Mouse (Mus musculus): ENCODE results near the gene F12. TPM values are rescaled to one million over a fixed set of nuclear protein-coding genes. Genes with fewer than 3 reads are reported as not detected.

The F12 gene
- polyA plus RNA-seq, 1 experiment from 2014 or later: 4.0 TPM

GRCm38 (mm10) chr13:55408546-55409120, 18.0 kb downstream of the F12 start:
- no peak overlapping the region for H3K27ac ChIP-seq (ENCODE audit: low read length)
- WGBS: 83% methylated on average over 19 of the region's 19 CpGs
- ATAC-seq: no peak
- 0 out of 2 replicates have a peak, but pooled peaks cover 3% of the 10 kb centered on the region for H3K4me1 ChIP-seq (ENCODE audit: control insufficient read depth, insufficient read depth, low read length)
- no peaks in the 10 kb centered on the region for H3K27me3 ChIP-seq (replicated peaks; ENCODE audit: control insufficient read depth, insufficient read depth, low read length)
- no peaks in the 10 kb centered on the region for H3K9me3 ChIP-seq (ENCODE audit: control insufficient read depth, low read length)
- no peak overlapping the region for H3K4me3 ChIP-seq (ENCODE audit: low read length)
- H3K36me3 ChIP-seq (ENCODE audit: control insufficient read depth, insufficient read depth, low read length): no peaks in the 10 kb centered on the region
- no peak overlapping the region for H3K4me2 ChIP-seq (ENCODE audit: low read depth, low read length)
- 0 out of 2 replicates have a peak overlapping the region, but pooled peaks have one; percentile 1 for H3K9ac ChIP-seq (ENCODE audit: low read depth, low read length)

GRCm38 (mm10) chr13:55407341-55407740, 19.3 kb downstream of the F12 start:
- Histone ChIP-seq H3K36me3 (ENCODE audit: control insufficient read depth, insufficient read depth, low read length) (no peaks in the 10 kb centered on the region), H3K27me3 (replicated peaks; ENCODE audit: control insufficient read depth, insufficient read depth, low read length) (peaks cover 1% of the 10 kb centered on the region; the same call in 1 of the 2 replicates), H3K27ac (ENCODE audit: low read length) (no peak overlapping the region), H3K9ac (ENCODE audit: low read depth, low read length) (no peak overlapping the region), H3K4me3 (ENCODE audit: low read length) (no peak overlapping the region), H3K4me1 (ENCODE audit: control insufficient read depth, insufficient read depth, low read length) (0 out of 2 replicates have a peak, but pooled peaks cover 3% of the 10 kb centered on the region), H3K9me3 (ENCODE audit: control insufficient read depth, low read length) (no peaks in the 10 kb centered on the region), H3K4me2 (ENCODE audit: low read depth, low read length) (no peak overlapping the region)
- 82% methylated on average over 4 of the region's 4 CpGs for WGBS
- no peak for ATAC-seq

- Histone ChIP-seq H3K9me3 (ENCODE audit: control insufficient read depth, low read length) (no peaks in the 10 kb centered on the region), H3K9ac (ENCODE audit: low read depth, low read length) (no peak overlapping the region), H3K4me2 (ENCODE audit: low read depth, low read length) (no peak overlapping the region), H3K36me3 (ENCODE audit: control insufficient read depth, insufficient read depth, low read length) (no peaks in the 10 kb centered on the region), H3K27ac (ENCODE audit: low read length) (no peak overlapping the region), H3K4me3 (ENCODE audit: low read length) (no peak overlapping the region), H3K4me1 (ENCODE audit: control insufficient read depth, insufficient read depth, low read length) (0 out of 2 replicates have a peak, but pooled peaks cover 3% of the 10 kb centered on the region), H3K27me3 (replicated peaks; ENCODE audit: control insufficient read depth, insufficient read depth, low read length) (peaks cover 3% of the 10 kb centered on the region; the same call in 1 of the 2 replicates)
- peak; percentile 47 for ATAC-seq
- 66% methylated on average over 13 of the region's 13 CpGs for WGBS
Observed at GRCm38 (mm10) chr13:55405783-55406390, 20.7 kb downstream of the F12 start.

GRCm38 (mm10) chr13:55404853-55405782, 21.5 kb downstream of the F12 start:
- Histone ChIP-seq H3K4me3 (ENCODE audit: low read length) (no peak overlapping the region), H3K9ac (ENCODE audit: low read depth, low read length) (no peak overlapping the region), H3K4me1 (ENCODE audit: control insufficient read depth, insufficient read depth, low read length) (0 out of 2 replicates have a peak, but pooled peaks cover 3% of the 10 kb centered on the region), H3K36me3 (ENCODE audit: control insufficient read depth, insufficient read depth, low read length) (no peaks in the 10 kb centered on the region), H3K27me3 (replicated peaks; ENCODE audit: control insufficient read depth, insufficient read depth, low read length) (peaks cover 3% of the 10 kb centered on the region; the same call in 1 of the 2 replicates), H3K4me2 (ENCODE audit: low read depth, low read length) (no peak overlapping the region), H3K27ac (ENCODE audit: low read length) (no peak overlapping the region), H3K9me3 (ENCODE audit: control insufficient read depth, low read length) (no peaks in the 10 kb centered on the region)
- ATAC-seq: peak; percentile 73
- WGBS: 12% methylated on average over 11 of the region's 11 CpGs

GRCm38 (mm10) chr13:55403935-55404852, 22.4 kb downstream of the F12 start:
- Histone ChIP-seq H3K9ac (ENCODE audit: low read depth, low read length) (no peak overlapping the region), H3K4me1 (ENCODE audit: control insufficient read depth, insufficient read depth, low read length) (0 out of 2 replicates have a peak, but pooled peaks cover 6% of the 10 kb centered on the region), H3K4me2 (ENCODE audit: low read depth, low read length) (no peak overlapping the region), H3K4me3 (ENCODE audit: low read length) (no peak overlapping the region), H3K36me3 (ENCODE audit: control insufficient read depth, insufficient read depth, low read length) (no peaks in the 10 kb centered on the region), H3K27ac (ENCODE audit: low read length) (no peak overlapping the region), H3K27me3 (replicated peaks; ENCODE audit: control insufficient read depth, insufficient read depth, low read length) (peaks cover 3% of the 10 kb centered on the region; the same call in 1 of the 2 replicates), H3K9me3 (ENCODE audit: control insufficient read depth, low read length) (no peaks in the 10 kb centered on the region)
- no peak for ATAC-seq
- 74% methylated on average over 15 of the region's 15 CpGs for WGBS

GRCm38 (mm10) chr13:55403266-55403665, 23.3 kb downstream of the F12 start:
- no peak for ATAC-seq
- no peaks in the 10 kb centered on the region for H3K9me3 ChIP-seq (ENCODE audit: control insufficient read depth, low read length)
- no peak overlapping the region for H3K27ac ChIP-seq (ENCODE audit: low read length)
- H3K4me1 ChIP-seq (ENCODE audit: control insufficient read depth, insufficient read depth, low read length): 0 out of 2 replicates have a peak, but pooled peaks cover 6% of the 10 kb centered on the region
- no peaks in the 10 kb centered on the region for H3K36me3 ChIP-seq (ENCODE audit: control insufficient read depth, insufficient read depth, low read length)
- WGBS: 76% methylated on average over 7 of the region's 7 CpGs
- no peak overlapping the region for H3K9ac ChIP-seq (ENCODE audit: low read depth, low read length)
- no peak overlapping the region for H3K4me3 ChIP-seq (ENCODE audit: low read length)
- no peak overlapping the region for H3K4me2 ChIP-seq (ENCODE audit: low read depth, low read length)
- peaks cover 3% of the 10 kb centered on the region; the same call in 1 of the 2 replicates for H3K27me3 ChIP-seq (replicated peaks; ENCODE audit: control insufficient read depth, insufficient read depth, low read length)

GRCm38 (mm10) chr13:55400039-55400346, 26.6 kb downstream of the F12 start:
- no peaks in the 10 kb centered on the region for H3K36me3 ChIP-seq (ENCODE audit: control insufficient read depth, insufficient read depth, low read length)
- no peak overlapping the region for H3K9ac ChIP-seq (ENCODE audit: low read depth, low read length)
- H3K4me1 ChIP-seq (ENCODE audit: control insufficient read depth, insufficient read depth, low read length): 0 out of 2 replicates have a peak, but pooled peaks cover 2% of the 10 kb centered on the region
- no peak overlapping the region for H3K4me3 ChIP-seq (ENCODE audit: low read length)
- H3K4me2 ChIP-seq (ENCODE audit: low read depth, low read length): no peak overlapping the region
- no peaks in the 10 kb centered on the region for H3K9me3 ChIP-seq (ENCODE audit: control insufficient read depth, low read length)
- H3K27ac ChIP-seq (ENCODE audit: low read length): no peak overlapping the region
- ATAC-seq: peak; percentile 61
- H3K27me3 ChIP-seq (replicated peaks; ENCODE audit: control insufficient read depth, insufficient read depth, low read length): peaks cover 3% of the 10 kb centered on the region; the same call in 1 of the 2 replicates
- WGBS: 49% methylated on average over 1 of the region's 1 CpGs

- 49% methylated on average over 5 of the region's 5 CpGs for WGBS
- peaks cover 3% of the 10 kb centered on the region; the same call in 1 of the 2 replicates for H3K27me3 ChIP-seq (replicated peaks; ENCODE audit: control insufficient read depth, insufficient read depth, low read length)
- H3K36me3 ChIP-seq (ENCODE audit: control insufficient read depth, insufficient read depth, low read length): no peaks in the 10 kb centered on the region
- no peak overlapping the region for H3K9ac ChIP-seq (ENCODE audit: low read depth, low read length)
- H3K9me3 ChIP-seq (ENCODE audit: control insufficient read depth, low read length): no peaks in the 10 kb centered on the region
- H3K4me1 ChIP-seq (ENCODE audit: control insufficient read depth, insufficient read depth, low read length): 0 out of 2 replicates have a peak, but pooled peaks cover 2% of the 10 kb centered on the region
- ATAC-seq: peak; percentile 86
- no peak overlapping the region for H3K27ac ChIP-seq (ENCODE audit: low read length)
- no peak overlapping the region for H3K4me2 ChIP-seq (ENCODE audit: low read depth, low read length)
- no peak overlapping the region for H3K4me3 ChIP-seq (ENCODE audit: low read length)
Observed at GRCm38 (mm10) chr13:55399300-55400038, 27.1 kb downstream of the F12 start.
